Mouse (Mus musculus) heart, adult 2 months (tissue): ENCODE data around the gene Kalrn. TPM values are rescaled to one million over a fixed set of nuclear protein-coding genes. Genes with fewer than 3 reads are reported as not detected.

Experiments used
- DNase-seq, 2 experiments: peaks; one replicate each; pipeline ENCODE4 v3.0.0; 2021
- H3K27ac ChIP-seq: fragments of 200-600 bp; 2 replicates; pipeline ENCODE4 v1.8.1; 2022
- H3K27me3 ChIP-seq: fragments of 200-500 bp; 2 replicates; pipeline ENCODE4 v1.6.1; 2012; ENCODE audit warnings: mild to moderate bottlenecking, low read length, inconsistent platforms, mixed read lengths; ENCODE audit not compliant: control insufficient read depth, insufficient read depth
- H3K36me3 ChIP-seq: fragments of 200-500 bp; 2 replicates; pipeline ENCODE4 v1.6.1; 2012; ENCODE audit warnings: low read length, inconsistent platforms; ENCODE audit not compliant: control insufficient read depth, insufficient read depth
- H3K4me1 ChIP-seq: fragments of 200-500 bp; 2 replicates; pipeline ENCODE4 v1.6.1; 2011; ENCODE audit warnings: low read length; ENCODE audit not compliant: control insufficient read depth, insufficient read depth
- H3K4me3 ChIP-seq: fragments of 200-600 bp; 2 replicates; pipeline ENCODE4 v1.8.1; 2022
- H3K79me2 ChIP-seq: fragments of 200-500 bp; replicated peaks from 2 replicates; pipeline ENCODE4 v1.6.1; 2012; ENCODE audit warnings: mild to moderate bottlenecking, inconsistent platforms, low read length, moderate library complexity, mixed read lengths; ENCODE audit not compliant: control insufficient read depth, insufficient read depth
- H3K9ac ChIP-seq: fragments of 200-500 bp; 2 replicates; pipeline ENCODE4 v1.6.1; 2012; ENCODE audit warnings: low read depth, mild to moderate bottlenecking, control low read depth, inconsistent platforms, low read length, mixed read lengths
- CTCF ChIP-seq: fragments of 200-600 bp; IDR thresholded peaks from 2 replicates; pipeline ENCODE4 v1.8.1; 2022; ENCODE audit warnings: antibody characterized with exemption, mild to moderate bottlenecking, moderate library complexity
- EP300 ChIP-seq: fragments of 200-500 bp; IDR thresholded peaks from 2 replicates; pipeline ENCODE4 v1.6.1; 2011; ENCODE audit warnings: low read depth, low read length, control low read depth; ENCODE audit not compliant: insufficient read depth
- POLR2A ChIP-seq: fragments of 200-500 bp; IDR thresholded peaks from 2 replicates; pipeline ENCODE4 v1.6.1; 2011; ENCODE audit warnings: mild to moderate bottlenecking, low read depth, low read length, control low read depth; ENCODE audit not compliant: insufficient read depth
- WGBS: fragments of 180-500 bp; shearing (Covaris S2); methylation state at CpG from one replicate; pipeline ENCODE4 v1.1.7; 2018; 5-methylcytosine and 5-hydroxymethylcytosine counted together
- intact Hi-C: fragments of 180-260 bp; cut with DNase I; formaldehyde crosslinking; loops from one replicate; pipeline ENCODE4 v1.15.1; 2025
- polyA plus RNA-seq: library from polyadenylated mRNA; depleted of rRNA; stranded (reverse); fragments of >200 nt; gene quantifications from 2 replicates; pipeline ENCODE4 v1.2.3, GENCODE M21; 2012
- total RNA-seq, 2 experiments: library from RNA; stranded (reverse); gene quantifications; 2 replicates each; pipeline ENCODE4 v1.2.3; 2021

Kalrn gene
- total and polyA plus RNA-seq, 3 experiments, result 8.2 to 31.8 (median 26.1) TPM

GRCm38 (mm10) chr16:34563593-34564280, 9.6 kb downstream of the Kalrn start:
- Histone ChIP-seq H3K27me3 (no peaks in the 10 kb centered on the region), H3K9ac (no peak overlapping the region), H3K27ac (no peak overlapping the region), H3K79me2 (0 out of 2 replicates have a peak, but pooled peaks cover 2% of the 10 kb centered on the region), H3K36me3 (peaks cover 3% of the 10 kb centered on the region; the same call in 1 of the 2 replicates), H3K4me1 (peaks cover 6% of the 10 kb centered on the region), H3K4me3 (no peak overlapping the region)
- WGBS, result 52% methylated on average over 11 of the region's 11 CpGs
- peak in 1 of 2 experiments; percentile 13 for DNase-seq
- TF ChIP-seq EP300 (no peak), CTCF (no peak), POLR2A (no peak)
- intact Hi-C loops, result no loop called here

GRCm38 (mm10) chr16:34561734-34562135, 11.6 kb downstream of the Kalrn start:
- intact Hi-C loops, result no loop called here
- Histone ChIP-seq H3K4me3 (no peak overlapping the region), H3K9ac (no peak overlapping the region), H3K36me3 (peaks cover 3% of the 10 kb centered on the region; the same call in 1 of the 2 replicates), H3K27ac (no peak overlapping the region), H3K4me1 (peaks cover 7% of the 10 kb centered on the region), H3K79me2 (0 out of 2 replicates have a peak, but pooled peaks cover 2% of the 10 kb centered on the region), H3K27me3 (no peaks in the 10 kb centered on the region)
- TF ChIP-seq EP300 (no peak), POLR2A (no peak), CTCF (no peak)
- WGBS, result 59% methylated on average over 5 of the region's 5 CpGs
- DNase-seq, result no peak

GRCm38 (mm10) chr16:34560814-34561213, 12.5 kb downstream of the Kalrn start:
- no peak for DNase-seq
- 0 out of 2 replicates have a peak, but pooled peaks cover 2% of the 10 kb centered on the region for H3K79me2 ChIP-seq
- no peak overlapping the region for H3K4me3 ChIP-seq
- no peak overlapping the region for H3K27ac ChIP-seq
- intact Hi-C loops, result no loop called here
- no peaks in the 10 kb centered on the region for H3K27me3 ChIP-seq
- no peak for TF ChIP-seq POLR2A
- no peak for TF ChIP-seq EP300
- no peak for TF ChIP-seq CTCF
- H3K9ac ChIP-seq, result no peak overlapping the region
- H3K36me3 ChIP-seq, result peaks cover 3% of the 10 kb centered on the region; the same call in 1 of the 2 replicates
- 55% methylated on average over 5 of the region's 5 CpGs for WGBS
- peaks cover 9% of the 10 kb centered on the region for H3K4me1 ChIP-seq

- intact Hi-C loops, result no loop called here
Observed at GRCm38 (mm10) chr16:34560411-34560810, 12.9 kb downstream of the Kalrn start.

GRCm38 (mm10) chr16:34557891-34558290, 15.4 kb downstream of the Kalrn start:
- 73% methylated on average over 6 of the region's 6 CpGs for WGBS
- H3K27me3 ChIP-seq, result no peaks in the 10 kb centered on the region
- no peak overlapping the region for H3K9ac ChIP-seq
- H3K27ac ChIP-seq, result no peak overlapping the region
- no peak overlapping the region for H3K4me3 ChIP-seq
- no peak for TF ChIP-seq EP300
- no peak for TF ChIP-seq CTCF
- TF ChIP-seq POLR2A, result no peak
- no peak for DNase-seq
- 0 out of 2 replicates have a peak, but pooled peaks cover 2% of the 10 kb centered on the region for H3K79me2 ChIP-seq
- intact Hi-C loops, result no loop called here
- peaks cover 3% of the 10 kb centered on the region; the same call in 1 of the 2 replicates for H3K36me3 ChIP-seq
- H3K4me1 ChIP-seq, result peaks cover 8% of the 10 kb centered on the region

More at GRCm38 (mm10) chr16:34560411-34560810, 12.9 kb downstream of the Kalrn start:
- DNase-seq, result no peak
- no peak overlapping the region for H3K9ac ChIP-seq
- 97% methylated on average over 2 of the region's 2 CpGs for WGBS
- peaks cover 9% of the 10 kb centered on the region for H3K4me1 ChIP-seq
- no peak overlapping the region for H3K4me3 ChIP-seq
- H3K27me3 ChIP-seq, result no peaks in the 10 kb centered on the region
- no peak overlapping the region for H3K27ac ChIP-seq
- peaks cover 3% of the 10 kb centered on the region; the same call in 1 of the 2 replicates for H3K36me3 ChIP-seq
- TF ChIP-seq CTCF, result no peak
- TF ChIP-seq EP300, result no peak
- TF ChIP-seq POLR2A, result no peak
- 0 out of 2 replicates have a peak, but pooled peaks cover 2% of the 10 kb centered on the region for H3K79me2 ChIP-seq

- Histone ChIP-seq H3K79me2 (0 out of 2 replicates have a peak, but pooled peaks cover 2% of the 10 kb centered on the region), H3K9ac (no peak overlapping the region), H3K4me1 (peaks cover 3% of the 10 kb centered on the region), H3K27ac (no peak overlapping the region), H3K36me3 (no peaks in the 10 kb centered on the region), H3K27me3 (no peaks in the 10 kb centered on the region), H3K4me3 (no peak overlapping the region)
- TF ChIP-seq CTCF (no peak), POLR2A (no peak), EP300 (no peak)
- 90% methylated on average over 1 of the region's 1 CpGs for WGBS
- no peak for DNase-seq
- intact Hi-C loops, result no loop called here
Observed at GRCm38 (mm10) chr16:34552731-34553130, 20.6 kb downstream of the Kalrn start.
